Mouse (Mus musculus) liver, embryonic 13.5 days (tissue): Measurements from ENCODE around the gene Acp7. TPM values are rescaled to one million over a fixed set of nuclear protein-coding genes. Genes with fewer than 3 reads are reported as not detected.

Experiments
- ATAC-seq: fragments of 200-750 bp; cut with Nextera tagmentation; 2 replicates; pipeline ENCODE4 v1.8.0; 2017; ENCODE audit warnings: low read depth, mild to moderate bottlenecking, moderate number of reproducible peaks, moderate library complexity
- DNase-seq: peaks from one replicate; pipeline ENCODE4 v3.0.0; 2022
- H3K27ac ChIP-seq: fragments of 300-500 bp; sonication (generic); 2 replicates; pipeline ENCODE4 v1.5.1; 2015; ENCODE audit warnings: moderate library complexity, mild to moderate bottlenecking, inconsistent platforms
- H3K27me3 ChIP-seq: fragments of 300-500 bp; sonication (generic); 2 replicates; pipeline ENCODE4 v1.6.1; 2015; ENCODE audit warnings: mild to moderate bottlenecking, inconsistent platforms
- H3K36me3 ChIP-seq: fragments of 300-500 bp; sonication (generic); 2 replicates; pipeline ENCODE4 v1.6.1; 2015; ENCODE audit warnings: mild to moderate bottlenecking, inconsistent platforms
- H3K4me1 ChIP-seq: fragments of 300-500 bp; sonication (generic); replicated peaks from 2 replicates; pipeline ENCODE4 v1.6.1; 2015; ENCODE audit warnings: inconsistent platforms
- H3K4me2 ChIP-seq: fragments of 300-500 bp; sonication (generic); 2 replicates; pipeline ENCODE4 v1.6.1; 2015; ENCODE audit warnings: inconsistent platforms, mild to moderate bottlenecking, moderate library complexity
- H3K4me3 ChIP-seq: fragments of 300-500 bp; sonication (generic); replicated peaks from 2 replicates; pipeline ENCODE4 v1.5.1; 2015; ENCODE audit warnings: mild to moderate bottlenecking, inconsistent platforms
- H3K9ac ChIP-seq: fragments of 300-500 bp; sonication (generic); 2 replicates; pipeline ENCODE4 v1.6.1; 2015; ENCODE audit warnings: mild to moderate bottlenecking, inconsistent platforms
- H3K9me3 ChIP-seq: fragments of 300-500 bp; sonication (generic); replicated peaks from 2 replicates; pipeline ENCODE4 v1.6.1; 2016; ENCODE audit warnings: inconsistent platforms
- WGBS: fragments of 180-500 bp; shearing (Covaris S2); methylation state at CpG from one replicate; pipeline ENCODE4 v1.1.7; 2015; ENCODE audit not compliant: insufficient replicate concordance; 5-methylcytosine and 5-hydroxymethylcytosine counted together
- polyA plus RNA-seq: library from polyadenylated mRNA; unstranded; fragments of >200 nt; fragmentation: Nextera tagmentation; extraction: Ambion mirVana; gene quantifications from 2 replicates; pipeline ENCODE4 v1.2.1, GENCODE M21; 2015

Gene Acp7
- polyA plus RNA-seq, 1 experiment from 2014 or later, result not detected

DNA sequence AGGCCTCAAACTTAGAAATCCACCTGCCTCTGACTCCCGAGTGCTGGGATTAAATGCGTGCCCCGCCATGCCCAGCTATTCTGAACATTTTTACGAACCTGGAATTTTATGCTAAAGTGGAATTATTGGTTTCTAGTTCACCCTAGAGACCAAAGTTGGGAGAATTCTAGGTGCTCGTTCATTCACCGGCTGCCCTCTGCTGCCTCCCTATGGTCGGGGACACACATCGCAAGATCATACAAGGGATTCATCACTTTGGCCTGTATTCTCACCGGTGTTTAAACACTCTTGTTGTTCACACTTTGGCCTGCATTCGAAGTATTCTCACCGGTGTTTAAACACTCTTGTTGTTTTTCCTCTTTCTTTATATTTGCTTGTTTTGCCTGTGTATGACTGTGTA, 30.1 kb downstream of the Acp7 start:
- Histone ChIP-seq H3K27me3 (no peaks in the 10 kb centered on the region), H3K27ac (no peak overlapping the region), H3K4me1 (peaks cover 36% of the 10 kb centered on the region), H3K9me3 (no peaks in the 10 kb centered on the region), H3K36me3 (no peaks in the 10 kb centered on the region), H3K9ac (no peak overlapping the region), H3K4me3 (no peak overlapping the region), H3K4me2 (no peak overlapping the region)
- WGBS, result 8% methylated on average over 11 of the region's 11 CpGs
- DNase-seq (peak; percentile 46), ATAC-seq (no peak)

DNA sequence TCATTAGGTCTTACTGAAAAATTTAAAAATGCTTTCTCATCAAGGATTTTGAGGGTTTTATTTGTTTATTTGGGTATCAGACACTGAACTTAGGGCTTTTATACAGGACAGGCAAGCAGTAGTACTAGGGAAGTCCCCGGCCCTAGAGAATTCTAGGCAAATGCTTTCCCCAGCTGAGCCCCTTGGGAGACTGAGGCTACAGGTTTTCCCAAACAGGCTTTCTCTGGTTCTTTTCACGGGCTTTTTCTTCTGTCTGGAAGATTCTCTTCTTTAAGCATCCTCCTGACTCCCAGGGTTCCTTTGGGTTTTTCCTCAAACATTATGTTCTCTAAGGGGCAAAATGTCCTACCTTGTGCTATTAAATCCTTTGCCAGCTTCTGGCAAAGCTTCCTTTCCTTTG, 32.2 kb downstream of the Acp7 start:
- 71% methylated on average over 2 of the region's 2 CpGs for WGBS
- no peak overlapping the region for H3K4me3 ChIP-seq
- H3K27me3 ChIP-seq, result no peaks in the 10 kb centered on the region
- H3K36me3 ChIP-seq, result peaks cover 10% of the 10 kb centered on the region
- H3K4me2 ChIP-seq, result no peak overlapping the region
- peaks cover 56% of the 10 kb centered on the region for H3K4me1 ChIP-seq
- H3K9ac ChIP-seq, result no peak overlapping the region; the same call in 1 of the 2 replicates
- no peak overlapping the region; the same call in none of the 2 replicates for H3K27ac ChIP-seq
- DNase-seq (no peak), ATAC-seq (no peak)
- H3K9me3 ChIP-seq, result no peaks in the 10 kb centered on the region

DNA sequence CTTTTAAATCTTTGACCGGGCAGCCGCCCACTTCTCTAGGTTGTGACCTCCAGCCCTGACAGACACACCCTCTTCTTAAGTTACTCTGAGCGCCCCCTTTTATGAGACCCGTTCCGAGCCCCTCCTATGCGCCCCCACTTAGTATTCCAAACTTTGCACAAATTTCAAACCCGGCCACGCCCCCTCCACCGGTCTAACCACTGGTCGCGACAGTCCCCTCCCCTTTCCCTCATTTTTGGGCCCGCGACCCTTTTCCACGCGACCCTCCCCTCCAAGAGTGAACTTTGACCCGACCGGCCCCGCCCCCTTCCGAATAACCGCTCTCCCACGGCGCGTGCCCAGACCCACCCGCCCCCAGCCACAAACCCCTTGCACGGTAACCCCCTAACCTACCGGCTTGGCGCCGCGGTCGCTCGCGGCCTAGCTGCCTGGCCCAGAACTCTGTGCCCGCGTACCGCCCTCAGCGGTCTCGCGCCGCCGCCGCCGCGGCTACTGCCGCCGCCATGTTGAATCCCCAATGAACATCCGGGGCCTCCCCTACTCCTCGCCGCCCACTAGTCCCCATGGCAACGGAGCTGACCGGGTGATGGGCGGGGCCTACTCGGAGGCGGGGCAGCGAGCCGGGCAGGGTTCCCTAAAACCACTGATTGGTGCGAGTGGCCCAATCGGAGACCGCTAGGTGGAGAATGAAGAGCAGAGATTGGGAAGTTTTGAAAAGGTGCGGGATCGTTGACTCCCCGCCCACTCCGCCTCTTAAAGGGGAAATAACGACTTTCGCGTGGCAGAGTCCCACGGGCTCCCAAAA, 33.3 kb downstream of the Acp7 start, which contains the start of the genes Samd4b and Pak4:
Samd4b (minus strand) TSS at position 503 of the 805 bp plus-strand sequence.
Pak4 (minus strand) TSS at position 544 of the 805 bp plus-strand sequence.
- peak; percentile 99 for DNase-seq
- H3K4me1 ChIP-seq, result peaks cover 67% of the 10 kb centered on the region
- H3K4me3 ChIP-seq, result peak within 1 kb of the TSS; percentile 80
- H3K27me3 ChIP-seq, result no peaks in the 10 kb centered on the region
- H3K9me3 ChIP-seq, result no peaks in the 10 kb centered on the region
- H3K36me3 ChIP-seq, result peaks cover 13% of the 10 kb centered on the region
- H3K9ac ChIP-seq, result peak within 1 kb of the TSS; percentile 77
- H3K4me2 ChIP-seq, result peak within 1 kb of the TSS; percentile 94
- peak; percentile 79 for ATAC-seq
- peak within 1 kb of the TSS; percentile 98 for H3K27ac ChIP-seq
- WGBS, result under 1% methylated on average over 66 of the region's 66 CpGs

DNA sequence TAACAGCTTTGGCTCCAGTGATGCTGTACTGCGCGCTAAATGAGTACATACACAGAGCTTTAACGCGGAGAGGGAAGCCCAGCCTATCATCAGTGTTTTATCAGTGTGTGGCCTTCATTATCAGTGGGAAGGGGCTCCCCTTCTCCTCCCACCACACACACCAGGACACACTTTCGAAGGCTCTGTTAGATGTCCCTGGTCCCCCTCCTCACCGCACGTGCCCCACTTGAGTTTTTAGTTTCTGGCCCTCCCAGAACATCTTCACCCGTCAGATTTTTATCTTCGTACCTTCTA, 33.9 kb downstream of the Acp7 start:
- WGBS, result 2% methylated on average over 9 of the region's 9 CpGs
- H3K4me1 ChIP-seq, result peaks cover 74% of the 10 kb centered on the region

DNA sequence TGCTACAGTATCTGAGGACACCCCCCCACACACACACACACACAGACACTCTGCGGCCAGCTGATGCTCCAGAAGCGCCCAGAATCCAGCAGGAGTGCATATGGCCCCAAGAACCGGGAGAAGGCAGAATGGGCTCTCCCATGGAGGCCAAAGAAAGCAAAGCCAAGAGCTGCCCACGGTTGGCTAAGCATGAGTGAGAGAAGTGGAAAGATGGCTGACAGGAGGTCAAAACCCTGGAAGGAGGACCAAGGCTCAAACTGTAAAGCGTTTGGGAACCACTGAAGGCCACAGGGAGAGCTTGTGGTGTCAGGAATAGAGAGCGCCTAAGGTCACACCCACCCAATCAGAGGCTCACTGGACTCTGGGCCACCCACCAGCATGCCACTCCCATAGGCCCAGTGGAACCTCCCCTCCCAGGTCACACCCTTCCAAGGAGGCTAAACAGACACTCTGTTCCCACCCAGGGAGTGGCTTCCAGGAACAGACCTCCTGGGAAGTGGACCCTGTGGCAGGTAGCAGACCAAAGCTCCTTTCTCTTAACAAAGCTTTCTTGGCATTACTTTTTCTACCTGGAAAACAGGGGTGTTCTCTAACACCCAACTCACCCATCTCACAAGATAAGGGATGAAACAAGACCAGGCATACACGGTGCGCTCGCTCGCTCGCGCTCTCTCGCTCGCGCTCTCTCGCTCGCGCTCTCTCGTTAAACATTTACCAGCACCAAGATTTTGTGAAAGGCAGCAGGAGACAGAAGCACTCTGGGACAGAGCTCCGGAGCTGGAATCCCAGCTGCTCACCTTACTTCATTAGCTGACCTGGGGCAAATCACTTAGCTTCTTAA, 34.5 kb downstream of the Acp7 start:
- Histone ChIP-seq H3K27ac (peak overlapping the region; percentile 98), H3K4me3 (peak overlapping the region; percentile 80), H3K9me3 (no peaks in the 10 kb centered on the region), H3K27me3 (no peaks in the 10 kb centered on the region), H3K4me2 (peak overlapping the region; percentile 94), H3K36me3 (peaks cover 19% of the 10 kb centered on the region), H3K4me1 (peaks cover 79% of the 10 kb centered on the region), H3K9ac (peak overlapping the region; percentile 77)
- ATAC-seq (peak; percentile 95), DNase-seq (peak; percentile 85)
- 40% methylated on average over 20 of the region's 20 CpGs for WGBS

More for the DNA sequence above, 33.9 kb downstream of the Acp7 start:
- Histone ChIP-seq H3K27ac (peak overlapping the region; percentile 98), H3K9ac (peak overlapping the region; percentile 77), H3K4me2 (peak overlapping the region; percentile 94), H3K27me3 (no peaks in the 10 kb centered on the region), H3K36me3 (peaks cover 17% of the 10 kb centered on the region), H3K9me3 (no peaks in the 10 kb centered on the region), H3K4me3 (peak overlapping the region; percentile 80)
- DNase-seq, result no peak
- ATAC-seq, result peak; percentile 7

DNA sequence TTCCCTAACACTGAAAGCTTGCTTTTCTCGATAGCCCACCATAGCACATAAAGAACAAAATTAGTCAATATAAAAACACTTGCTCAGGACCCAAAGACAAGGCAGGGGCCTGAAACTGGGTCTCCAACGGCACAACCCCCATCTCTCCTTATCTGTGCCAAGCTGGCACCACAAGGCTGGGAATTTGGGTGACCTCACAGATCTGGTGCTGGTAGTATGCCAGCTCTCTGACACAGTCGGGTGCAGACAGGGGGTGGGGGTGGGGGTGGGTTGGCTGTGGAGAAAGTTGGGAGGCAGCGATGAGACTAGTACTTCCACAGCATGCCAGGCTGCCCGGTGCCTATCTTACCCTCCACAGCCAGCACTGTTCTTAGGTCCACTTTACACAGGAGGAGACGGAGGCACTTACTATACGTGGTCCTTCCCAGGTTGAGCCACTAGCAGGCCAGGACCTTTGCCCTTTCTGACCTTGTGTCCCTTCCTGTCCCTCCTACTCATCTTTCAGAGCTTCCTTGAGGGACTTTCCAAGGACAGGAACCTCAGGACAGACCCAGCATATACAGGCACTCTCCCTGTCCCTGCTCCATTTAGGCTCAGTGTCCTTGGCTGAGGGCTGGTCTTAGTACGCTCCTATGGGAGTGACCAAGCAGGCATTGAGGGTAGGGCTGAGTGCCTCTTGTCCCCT, 35.2 kb downstream of the Acp7 start:
- peaks cover 25% of the 10 kb centered on the region for H3K36me3 ChIP-seq
- 76% methylated on average over 8 of the region's 8 CpGs for WGBS
- peak overlapping the region; percentile 98 for H3K27ac ChIP-seq
- DNase-seq, result no peak
- H3K4me1 ChIP-seq, result peaks cover 80% of the 10 kb centered on the region
- peak overlapping the region; percentile 80 for H3K4me3 ChIP-seq
- peak overlapping the region; percentile 94 for H3K4me2 ChIP-seq
- no peak; the same call in 1 of the 2 replicates for ATAC-seq
- H3K9ac ChIP-seq, result peak overlapping the region; percentile 70
- no peaks in the 10 kb centered on the region for H3K9me3 ChIP-seq
- no peaks in the 10 kb centered on the region for H3K27me3 ChIP-seq

DNA sequence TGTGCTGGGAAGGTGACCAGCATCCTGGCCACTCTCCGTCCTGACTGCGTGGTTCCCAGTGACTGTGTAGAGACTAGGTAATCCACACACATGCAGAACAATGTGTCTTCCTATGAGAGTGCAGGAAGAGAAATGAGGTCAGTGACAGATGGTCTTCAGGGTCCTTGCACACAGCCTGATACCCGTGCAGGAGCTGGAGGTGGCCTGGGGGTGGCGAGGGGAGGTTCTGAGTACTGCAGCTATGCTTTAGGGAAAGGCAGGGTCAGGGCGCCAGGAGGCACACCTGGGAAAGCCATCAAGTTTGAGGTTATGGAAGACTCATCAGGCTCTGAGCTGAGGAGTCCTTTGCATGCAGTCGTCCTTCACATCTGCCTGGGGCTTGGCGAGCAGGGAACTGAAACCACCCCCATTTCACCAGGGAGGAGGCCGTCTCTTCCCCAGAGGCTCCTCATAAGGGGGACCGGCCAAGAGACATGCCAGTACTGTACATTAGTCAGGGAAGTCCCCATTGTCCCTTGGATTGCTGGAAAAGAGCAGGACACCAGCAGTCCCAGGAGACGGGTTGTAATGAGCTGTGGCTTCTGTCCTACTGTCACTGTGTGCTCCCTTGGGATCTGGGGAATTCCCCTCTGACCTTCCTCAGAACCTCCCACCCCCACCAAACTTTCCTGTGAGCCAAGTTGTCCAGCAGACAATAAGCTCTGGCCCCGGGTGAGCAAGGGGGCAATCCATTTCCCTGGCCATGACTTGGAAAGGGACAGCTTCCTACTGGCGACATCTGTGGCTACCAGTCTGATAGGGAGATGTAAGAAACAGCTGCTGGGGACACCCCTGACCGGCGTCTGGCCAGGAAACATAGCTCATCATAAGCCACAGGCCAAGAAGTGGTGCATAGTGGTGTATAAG, 37.7 kb downstream of the Acp7 start:
- ATAC-seq (no peak), DNase-seq (no peak)
- Histone ChIP-seq H3K4me2 (no peak overlapping the region), H3K27ac (no peak overlapping the region), H3K36me3 (peaks cover 25% of the 10 kb centered on the region), H3K27me3 (no peaks in the 10 kb centered on the region), H3K4me1 (peaks cover 90% of the 10 kb centered on the region), H3K4me3 (no peak overlapping the region), H3K9ac (no peak overlapping the region), H3K9me3 (no peaks in the 10 kb centered on the region)
- 55% methylated on average over 14 of the region's 14 CpGs for WGBS

DNA sequence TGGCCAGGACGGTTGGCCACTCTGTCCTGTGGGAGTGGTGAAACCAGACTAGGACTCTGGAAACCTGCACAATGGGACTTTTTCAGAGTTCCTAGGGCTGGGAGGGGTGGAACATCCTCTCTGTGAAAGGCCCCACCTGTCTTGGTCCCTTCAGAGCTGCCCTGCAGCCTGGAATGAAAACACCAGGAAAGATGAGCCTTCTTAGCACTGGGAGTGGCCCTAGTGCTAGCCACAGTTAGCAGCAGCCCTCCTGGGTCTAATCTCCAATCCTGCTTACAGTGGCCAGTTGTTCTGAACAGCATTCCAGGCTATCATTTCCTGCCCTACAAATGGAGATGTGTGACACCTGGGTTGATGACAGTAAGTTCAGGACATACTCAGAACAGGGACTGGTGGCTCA, 39.3 kb downstream of the Acp7 start:
- Histone ChIP-seq H3K4me3 (no peak overlapping the region), H3K9ac (peak overlapping the region; percentile 43; the same call in 1 of the 2 replicates), H3K36me3 (peaks cover 25% of the 10 kb centered on the region), H3K27ac (peak overlapping the region; percentile 23; the same call in 1 of the 2 replicates), H3K27me3 (no peaks in the 10 kb centered on the region), H3K9me3 (no peaks in the 10 kb centered on the region), H3K4me2 (no peak overlapping the region), H3K4me1 (peaks cover 97% of the 10 kb centered on the region)
- 58% methylated on average over 1 of the region's 1 CpGs for whole genome bisulfite sequencing
- ATAC-seq, result no peak
- DNase-seq, result no peak

DNA sequence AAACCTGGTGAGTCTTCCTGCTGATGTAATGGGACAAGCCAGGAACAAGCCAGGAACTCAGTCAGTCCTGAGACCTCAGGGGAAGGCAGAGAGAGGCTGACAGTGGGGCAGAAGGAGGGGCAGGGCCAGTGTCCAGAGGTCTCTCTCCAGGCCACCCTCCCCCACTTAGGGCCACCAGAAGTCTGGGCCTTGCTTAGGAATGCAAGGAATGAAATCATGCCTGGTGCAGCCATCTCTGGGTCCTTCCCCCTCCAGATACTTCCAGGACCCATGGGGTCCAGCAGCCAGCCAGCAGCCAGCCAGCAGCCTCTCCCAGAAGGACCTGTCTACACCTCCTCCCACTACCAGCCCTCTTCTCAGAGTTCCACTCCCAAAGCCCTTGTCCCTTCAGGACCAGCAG, 43.5 kb downstream of the Acp7 start:
- no peak overlapping the region for H3K4me2 ChIP-seq
- peaks cover 11% of the 10 kb centered on the region for H3K36me3 ChIP-seq
- H3K9me3 ChIP-seq, result no peaks in the 10 kb centered on the region
- H3K9ac ChIP-seq, result peak overlapping the region; percentile 41
- no peaks in the 10 kb centered on the region for H3K27me3 ChIP-seq
- no peak overlapping the region for H3K4me3 ChIP-seq
- H3K27ac ChIP-seq, result no peak overlapping the region; the same call in 1 of the 2 replicates
- ATAC-seq (no peak), DNase-seq (no peak)
- peaks cover 97% of the 10 kb centered on the region for H3K4me1 ChIP-seq

DNA sequence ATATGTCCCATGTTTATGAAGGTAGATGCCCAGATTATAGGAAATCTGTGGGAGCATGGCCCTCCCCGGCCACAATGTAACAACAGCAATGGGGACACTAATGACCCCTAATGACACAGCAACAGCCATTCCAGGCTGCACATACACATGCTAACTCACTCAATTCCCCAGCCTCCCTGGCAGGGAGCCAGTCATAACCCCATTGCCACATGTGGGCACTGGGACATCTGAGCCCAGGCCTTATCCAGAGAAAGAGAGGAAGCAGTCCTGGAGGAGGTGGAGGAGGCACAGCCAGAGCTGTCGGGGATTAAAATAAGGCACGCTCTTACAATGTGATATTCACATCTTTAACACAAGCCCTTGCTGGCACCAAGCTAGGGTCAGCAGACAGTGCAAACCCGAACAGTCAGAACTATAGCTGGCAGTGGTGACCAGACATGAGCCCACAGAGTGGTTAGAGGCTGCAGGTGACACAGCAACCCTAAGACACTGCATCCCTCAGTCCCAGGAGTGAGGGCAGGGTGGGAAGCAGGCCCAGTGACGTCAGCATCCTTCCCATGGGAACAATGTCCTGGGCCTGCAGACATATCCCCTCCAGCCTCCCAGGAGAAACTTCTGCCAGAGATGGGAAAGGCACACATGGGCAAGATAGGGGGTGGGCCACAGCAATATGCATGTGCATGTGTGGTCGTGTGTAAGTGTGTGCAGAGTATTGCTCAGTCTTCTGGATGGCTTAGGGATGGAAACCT, 44.3 kb downstream of the Acp7 start:
- 81% methylated on average over 6 of the region's 6 CpGs for whole genome bisulfite sequencing
- Histone ChIP-seq H3K4me2 (no peak overlapping the region), H3K4me3 (no peak overlapping the region), H3K9ac (peak overlapping the region; percentile 34; the same call in 1 of the 2 replicates), H3K36me3 (peaks cover 8% of the 10 kb centered on the region; the same call in 1 of the 2 replicates), H3K4me1 (peaks cover 97% of the 10 kb centered on the region), H3K27me3 (no peaks in the 10 kb centered on the region), H3K27ac (peak overlapping the region; percentile 37; the same call in 1 of the 2 replicates), H3K9me3 (no peaks in the 10 kb centered on the region)
- ATAC-seq (no peak), DNase-seq (no peak)
